Mouse (Mus musculus) embryonic facial prominence, embryonic 12.5 days (tissue): Measurements from ENCODE around the gene Gpr62. TPM values are rescaled to one million over a fixed set of nuclear protein-coding genes. Genes with fewer than 3 reads are reported as not detected.

ENCODE experiments used
- polyA plus RNA-seq: library from polyadenylated mRNA; unstranded; fragments of >200 nt; fragmentation: Nextera tagmentation; extraction: Ambion mirVana; gene quantifications from 2 replicates; pipeline ENCODE4 v1.2.1, GENCODE M21; 2016

Gpr62 gene
- polyA plus RNA-seq, 1 experiment from 2014 or later = 0.70 TPM

Other genes with a start within 250 kb of the Gpr62 start
- gene Tlr9, start 243.3 kb downstream of the Gpr62 start, polyA plus RNA-seq = not detected in 2 replicates
- gene Alas1, start 217.3 kb downstream of the Gpr62 start, polyA plus RNA-seq = 97.8 and 107 TPM in 2 replicates
- gene Poc1a, start 184.9 kb downstream of the Gpr62 start, polyA plus RNA-seq = 25.7 and 27.9 TPM in 2 replicates
- 51.1 and 59.2 TPM in 2 replicates for gene Dusp7, start 97.3 kb downstream of the Gpr62 start, polyA plus RNA-seq
- 878 and 882 TPM in 2 replicates for gene Rpl29, start 36.5 kb downstream of the Gpr62 start, polyA plus RNA-seq
- gene Acy1, start 27.6 kb downstream of the Gpr62 start, polyA plus RNA-seq = 49.0 and 49.1 TPM in 2 replicates
- gene Abhd14b, start 18.5 kb downstream of the Gpr62 start, polyA plus RNA-seq = 12.5 and 14.0 TPM in 2 replicates
- 58.5 and 61.3 TPM in 2 replicates for gene Abhd14a, start 18.3 kb downstream of the Gpr62 start, polyA plus RNA-seq
- gene Pcbp4, start 12.6 kb downstream of the Gpr62 start, polyA plus RNA-seq = 213 and 222 TPM in 2 replicates
- 52.8 and 57.9 TPM in 2 replicates for gene Rrp9, start 10.0 kb upstream of the Gpr62 start, polyA plus RNA-seq
- 3.7 and 4.6 TPM in 2 replicates for gene Parp3, start 11.0 kb upstream of the Gpr62 start, polyA plus RNA-seq
- gene Iqcf1, start 34.0 kb upstream of the Gpr62 start, polyA plus RNA-seq = not detected in 2 replicates
- not detected in 2 replicates for gene Iqcf5, start 48.6 kb upstream of the Gpr62 start, polyA plus RNA-seq
- not detected in 2 replicates for gene Iqcf3, start 95.7 kb upstream of the Gpr62 start, polyA plus RNA-seq
- gene Iqcf4, start 105.1 kb upstream of the Gpr62 start, polyA plus RNA-seq = not detected in 2 replicates
- gene Iqcf6, start 160.6 kb upstream of the Gpr62 start, polyA plus RNA-seq = not detected in 2 replicates
- 0.93 and 2.0 TPM in 2 replicates for gene Grm2, start 190.1 kb upstream of the Gpr62 start, polyA plus RNA-seq
- gene Tex264, start 220.0 kb upstream of the Gpr62 start, polyA plus RNA-seq = 46.0 and 47.3 TPM in 2 replicates